Mouse (Mus musculus): ENCODE measurements around the gene Matk.

- TF ChIP-seq CTCF (IDR thresholded peaks at IDR 0.05; ENCODE audit: low read depth, low read length) (no peak), POLR2A (IDR thresholded peaks at IDR 0.05; ENCODE audit: extremely low read depth, insufficient read depth, low read length) (no peak)
These were observed 45.8 kb downstream of the Matk start for GRCm38 (mm10) chr10:81298369-81299100.
